Mouse (Mus musculus): ENCODE measurements around the gene Emid1.

GRCm38 (mm10) chr11:5163421-5163820 is 11.4 kb upstream of the Emid1 start:
- TF ChIP-seq CTCF (IDR thresholded peaks at IDR 0.05; ENCODE audit: extremely low read depth, insufficient read length, insufficient replicate concordance, low read depth, low read length) (no peak), POLR2A (IDR thresholded peaks at IDR 0.05; ENCODE audit: low read depth, low read length) (no peak)

Data from small intestine, adult 2 months (tissue).